Mouse (Mus musculus): ENCODE measurements around the gene Ltf. TPM values are rescaled to one million over a fixed set of nuclear protein-coding genes. Genes with fewer than 3 reads are reported as not detected.
A peak's percentile ranks its signal among the peaks of the same experiment; 100 is the strongest.

The Ltf gene
- 76.3 and 95.6 TPM in 2 replicates for polyA plus RNA-seq (2015; fragmentation: Nextera tagmentation; extraction: Ambion mirVana)

DNA sequence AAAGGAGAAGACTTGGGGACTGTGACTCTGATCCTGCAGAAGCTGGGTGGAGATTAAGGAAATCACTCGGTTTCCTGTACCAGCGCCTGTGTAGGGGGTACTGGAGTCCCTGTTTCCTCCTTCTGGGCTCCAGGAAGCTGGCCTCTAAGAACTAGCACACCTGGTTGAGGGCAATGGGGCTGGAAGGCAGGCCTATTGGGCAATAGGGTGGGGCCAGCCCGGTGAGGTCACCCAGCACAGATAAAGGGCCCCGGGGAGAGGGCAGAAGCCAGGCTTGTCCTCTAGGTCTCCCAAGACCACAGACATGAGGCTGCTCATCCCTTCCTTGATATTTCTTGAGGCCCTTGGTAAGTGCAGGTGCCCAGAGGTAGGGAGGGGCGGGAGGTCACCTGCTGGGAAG is at the start of gene Ltf:
Gene Ltf, plus strand, starts transcription at position 250 of the 400 bp plus-strand sequence.
- H3K36me3 ChIP-seq (ENCODE audit: control insufficient read depth, insufficient read depth, low read length), result no peaks in the 10 kb centered on the region
- no peak within 1 kb of the TSS for H3K9ac ChIP-seq (ENCODE audit: low read length)
- no peaks in the 10 kb centered on the region for H3K4me1 ChIP-seq (replicated peaks; ENCODE audit: control insufficient read depth, insufficient read depth)
- H3K4me2 ChIP-seq (replicated peaks; ENCODE audit: low read depth), result no peak within 1 kb of the TSS
- H3K4me3 ChIP-seq (ENCODE audit: low read depth, low read length), result no peak within 1 kb of the TSS
- H3K27ac ChIP-seq (replicated peaks), result no peak within 1 kb of the TSS
- DNase-seq (ENCODE audit: low spot score) (peak; percentile 69), ATAC-seq (ENCODE audit: low FRiP score, low TSS enrichment) (peak; percentile 94)
- TF ChIP-seq EP300 (optimal IDR thresholded peaks at IDR 0.05), result no peak
- no peak for TF ChIP-seq CTCF (IDR thresholded peaks at IDR 0.05; ENCODE audit: low read depth)
- H3K27me3 ChIP-seq (ENCODE audit: control insufficient read depth, insufficient read depth, low read length), result no peaks in the 10 kb centered on the region
- WGBS, result 63% methylated on average over 5 of the region's 5 CpGs
- H3K9me3 ChIP-seq (ENCODE audit: control insufficient read depth, low read length), result no peaks in the 10 kb centered on the region

DNA sequence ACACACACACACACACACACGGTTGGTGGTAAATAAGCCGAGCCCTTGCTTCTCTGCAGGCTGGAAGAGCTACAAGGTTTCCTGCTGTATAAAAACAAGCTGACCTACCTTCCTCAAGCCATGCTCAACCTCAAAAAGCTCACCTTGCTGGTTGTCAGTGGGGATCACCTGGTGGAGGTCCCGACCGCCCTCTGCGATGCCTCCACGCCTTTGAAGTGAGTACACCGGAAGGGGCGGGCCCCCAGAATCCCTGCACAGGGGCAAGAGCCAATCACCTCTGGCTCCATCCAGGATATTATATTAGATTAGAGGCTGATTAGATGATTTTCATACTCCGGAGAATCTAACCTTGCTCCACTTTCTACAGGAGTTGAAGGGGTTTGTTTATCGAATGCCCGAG is 39.7 kb upstream of the Ltf start:
- Histone ChIP-seq H3K27me3 (ENCODE audit: control insufficient read depth, insufficient read depth, low read length) (no peaks in the 10 kb centered on the region), H3K4me2 (replicated peaks; ENCODE audit: low read depth) (no peak overlapping the region), H3K27ac (replicated peaks) (no peak overlapping the region), H3K4me1 (replicated peaks; ENCODE audit: control insufficient read depth, insufficient read depth) (no peaks in the 10 kb centered on the region), H3K36me3 (ENCODE audit: control insufficient read depth, insufficient read depth, low read length) (no peaks in the 10 kb centered on the region), H3K9me3 (ENCODE audit: control insufficient read depth, low read length) (no peaks in the 10 kb centered on the region), H3K9ac (ENCODE audit: low read length) (no peak overlapping the region), H3K4me3 (ENCODE audit: low read depth, low read length) (no peak overlapping the region)
- ATAC-seq (ENCODE audit: low FRiP score, low TSS enrichment) (no peak), DNase-seq (ENCODE audit: low spot score) (no peak)
- TF ChIP-seq CTCF (IDR thresholded peaks at IDR 0.05; ENCODE audit: low read depth), result no peak
- no peak for TF ChIP-seq EP300 (optimal IDR thresholded peaks at IDR 0.05)
- 87% methylated on average over 11 of the region's 11 CpGs for WGBS

DNA sequence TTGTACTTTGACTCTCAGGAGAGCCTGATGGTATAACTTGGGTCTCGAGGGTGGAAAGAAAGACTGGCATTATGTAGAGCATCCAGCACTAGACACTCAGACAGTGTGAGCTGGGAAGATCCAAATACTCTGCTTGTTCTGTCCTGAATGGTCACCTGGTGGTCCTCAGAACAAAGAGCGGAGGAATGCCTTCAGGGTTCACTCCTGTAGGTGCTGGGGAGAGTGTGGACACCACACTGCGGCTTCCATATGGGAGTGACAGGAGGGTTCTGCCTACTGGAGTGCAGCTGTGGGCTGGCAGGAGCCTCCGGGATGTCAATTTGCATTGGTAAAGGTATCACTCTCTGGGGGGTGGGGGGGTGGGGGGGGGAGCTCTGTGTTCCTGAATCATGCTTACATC is 36.7 kb upstream of the Ltf start:
- no peaks in the 10 kb centered on the region for H3K36me3 ChIP-seq (ENCODE audit: control insufficient read depth, insufficient read depth, low read length)
- TF ChIP-seq EP300 (optimal IDR thresholded peaks at IDR 0.05), result no peak
- no peak for TF ChIP-seq CTCF (IDR thresholded peaks at IDR 0.05; ENCODE audit: low read depth)

DNA sequence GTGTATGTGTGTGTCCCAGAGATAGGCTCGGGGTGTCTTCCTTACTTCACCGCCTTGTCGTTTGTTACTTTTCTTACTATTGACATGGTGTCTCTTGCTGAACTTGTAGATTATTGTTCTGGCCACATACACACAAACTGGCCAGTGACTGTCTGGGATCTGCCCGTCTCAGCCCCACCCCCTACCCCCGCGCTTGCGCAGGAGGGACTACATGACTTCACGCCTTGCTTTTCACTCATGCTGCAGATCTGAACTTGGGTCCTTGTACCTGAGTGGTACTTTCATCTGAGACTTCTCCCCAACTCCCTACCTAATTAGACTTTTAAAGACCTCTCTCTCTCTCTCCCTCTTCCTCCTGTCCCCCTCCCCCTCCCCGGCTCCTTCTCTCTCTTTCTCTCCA is 35.0 kb upstream of the Ltf start:
- ATAC-seq (ENCODE audit: low FRiP score, low TSS enrichment), result no peak

More for the DNA sequence above, 36.7 kb upstream of the Ltf start:
- Histone ChIP-seq H3K4me3 (ENCODE audit: low read depth, low read length) (no peak overlapping the region), H3K4me2 (replicated peaks; ENCODE audit: low read depth) (no peak overlapping the region), H3K27me3 (ENCODE audit: control insufficient read depth, insufficient read depth, low read length) (no peaks in the 10 kb centered on the region), H3K4me1 (replicated peaks; ENCODE audit: control insufficient read depth, insufficient read depth) (no peaks in the 10 kb centered on the region), H3K27ac (replicated peaks) (no peak overlapping the region), H3K9ac (ENCODE audit: low read length) (no peak overlapping the region), H3K9me3 (ENCODE audit: control insufficient read depth, low read length) (no peaks in the 10 kb centered on the region)
- WGBS, result 68% methylated on average over 4 of the region's 4 CpGs
- no peak for ATAC-seq (ENCODE audit: low FRiP score, low TSS enrichment)
- DNase-seq (ENCODE audit: low spot score), result no peak

DNA sequence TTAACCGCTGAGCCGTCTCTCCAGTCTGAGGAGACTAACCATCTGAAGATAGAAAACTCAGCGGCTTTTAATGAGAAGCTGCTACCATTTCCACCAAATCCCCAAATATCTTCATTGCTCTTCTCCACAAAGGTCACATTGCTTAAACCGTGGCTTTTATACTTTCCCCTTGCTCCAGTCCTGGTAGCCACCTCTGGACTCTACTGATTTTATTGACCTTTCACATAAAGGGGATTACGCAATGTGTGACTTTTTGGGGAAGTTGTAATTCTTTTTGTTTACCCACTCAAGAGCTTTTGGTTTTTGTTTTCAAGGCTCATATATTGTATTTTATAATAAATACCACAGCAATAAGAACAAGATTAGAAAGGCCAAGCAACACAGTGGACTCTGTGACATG is 33.5 kb upstream of the Ltf start:
- Histone ChIP-seq H3K36me3 (ENCODE audit: control insufficient read depth, insufficient read depth, low read length) (no peaks in the 10 kb centered on the region), H3K27ac (replicated peaks) (no peak overlapping the region), H3K4me3 (ENCODE audit: low read depth, low read length) (no peak overlapping the region), H3K9ac (ENCODE audit: low read length) (no peak overlapping the region), H3K4me2 (replicated peaks; ENCODE audit: low read depth) (no peak overlapping the region), H3K27me3 (ENCODE audit: control insufficient read depth, insufficient read depth, low read length) (no peaks in the 10 kb centered on the region), H3K9me3 (ENCODE audit: control insufficient read depth, low read length) (no peaks in the 10 kb centered on the region), H3K4me1 (replicated peaks; ENCODE audit: control insufficient read depth, insufficient read depth) (no peaks in the 10 kb centered on the region)
- ATAC-seq (ENCODE audit: low FRiP score, low TSS enrichment) (no peak), DNase-seq (ENCODE audit: low spot score) (no peak)
- TF ChIP-seq EP300 (optimal IDR thresholded peaks at IDR 0.05) (no peak), CTCF (IDR thresholded peaks at IDR 0.05; ENCODE audit: low read depth) (no peak)
- 90% methylated on average over 5 of the region's 5 CpGs for WGBS

More for the DNA sequence above, 35.0 kb upstream of the Ltf start:
- Histone ChIP-seq H3K9ac (ENCODE audit: low read length) (no peak overlapping the region), H3K4me1 (replicated peaks; ENCODE audit: control insufficient read depth, insufficient read depth) (no peaks in the 10 kb centered on the region), H3K27ac (replicated peaks) (no peak overlapping the region), H3K36me3 (ENCODE audit: control insufficient read depth, insufficient read depth, low read length) (no peaks in the 10 kb centered on the region), H3K4me2 (replicated peaks; ENCODE audit: low read depth) (no peak overlapping the region), H3K4me3 (ENCODE audit: low read depth, low read length) (no peak overlapping the region), H3K9me3 (ENCODE audit: control insufficient read depth, low read length) (no peaks in the 10 kb centered on the region), H3K27me3 (ENCODE audit: control insufficient read depth, insufficient read depth, low read length) (no peaks in the 10 kb centered on the region)
- WGBS, result 89% methylated on average over 9 of the region's 9 CpGs
- DNase-seq (ENCODE audit: low spot score), result no peak
- no peak for TF ChIP-seq EP300 (optimal IDR thresholded peaks at IDR 0.05)

DNA sequence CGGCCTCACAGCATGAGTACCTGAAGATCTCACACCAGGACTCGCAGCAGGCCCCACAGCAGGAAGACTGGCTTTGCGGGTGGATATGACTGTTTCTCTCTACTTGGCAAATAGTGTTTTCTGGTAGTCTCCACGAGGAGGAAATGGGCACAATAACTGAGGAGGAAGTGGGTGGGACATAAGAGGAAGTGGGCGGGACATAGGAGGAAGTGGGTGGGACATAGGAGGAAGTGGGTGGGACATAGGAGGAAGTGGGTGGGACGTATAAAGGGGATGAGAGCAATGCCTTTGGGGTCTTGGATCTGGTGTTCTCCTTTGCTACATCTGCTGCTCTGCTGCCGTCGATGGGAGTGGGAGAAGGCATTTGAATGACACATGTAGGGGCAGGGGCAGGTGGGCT is 33.1 kb upstream of the Ltf start:
- no peak for DNase-seq (ENCODE audit: low spot score)
- Histone ChIP-seq H3K9ac (ENCODE audit: low read length) (no peak overlapping the region), H3K9me3 (ENCODE audit: control insufficient read depth, low read length) (no peaks in the 10 kb centered on the region), H3K4me1 (replicated peaks; ENCODE audit: control insufficient read depth, insufficient read depth) (no peaks in the 10 kb centered on the region), H3K36me3 (ENCODE audit: control insufficient read depth, insufficient read depth, low read length) (no peaks in the 10 kb centered on the region), H3K4me3 (ENCODE audit: low read depth, low read length) (no peak overlapping the region), H3K27ac (replicated peaks) (no peak overlapping the region), H3K4me2 (replicated peaks; ENCODE audit: low read depth) (no peak overlapping the region), H3K27me3 (ENCODE audit: control insufficient read depth, insufficient read depth, low read length) (no peaks in the 10 kb centered on the region)
- TF ChIP-seq EP300 (optimal IDR thresholded peaks at IDR 0.05) (no peak), CTCF (IDR thresholded peaks at IDR 0.05; ENCODE audit: low read depth) (no peak)
- no peak for ATAC-seq (ENCODE audit: low FRiP score, low TSS enrichment)
- 87% methylated on average over 8 of the region's 8 CpGs for WGBS
